Mouse (Mus musculus) heart, postnatal 4 days (tissue): ENCODE data around the gene Neurod2. TPM values are rescaled to one million over a fixed set of nuclear protein-coding genes. Genes with fewer than 3 reads are reported as not detected.
A peak's percentile ranks its signal among the peaks of the same experiment; 100 is the strongest.

ENCODE experiments used
- DNase-seq: peaks from one replicate; pipeline ENCODE4 v3.0.0; 2021
- total RNA-seq, 2 experiments: library from RNA; stranded (reverse); gene quantifications; 2 replicates each; pipeline ENCODE4 v1.2.3; 2021

Gene Neurod2
- total RNA-seq, 2 experiments from 2014 or later, result not detected

- DNase-seq, result peak; percentile 83
Measured at GRCm38 (mm10) chr11:98313790-98314323, 15.6 kb downstream of the Neurod2 start.

GRCm38 (mm10) chr11:98298484-98299205, 30.8 kb downstream of the Neurod2 start:
- peak; percentile 48 for DNase-seq

GRCm38 (mm10) chr11:98297778-98298177, 31.7 kb downstream of the Neurod2 start:
- DNase-seq, result no peak

- DNase-seq, result no peak
Measured at GRCm38 (mm10) chr11:98296916-98297315, 32.5 kb downstream of the Neurod2 start.

GRCm38 (mm10) chr11:98296277-98296676, 33.2 kb downstream of the Neurod2 start:
- DNase-seq, result peak; percentile 38

GRCm38 (mm10) chr11:98295013-98295585, 34.3 kb downstream of the Neurod2 start:
- DNase-seq, result no peak

GRCm38 (mm10) chr11:98294188-98295012, 35.0 kb downstream of the Neurod2 start:
- peak; percentile 76 for DNase-seq

GRCm38 (mm10) chr11:98293070-98293469, 36.4 kb downstream of the Neurod2 start:
- DNase-seq, result no peak

- DNase-seq, result no peak
Measured at GRCm38 (mm10) chr11:98290906-98291305, 38.5 kb downstream of the Neurod2 start.

GRCm38 (mm10) chr11:98289873-98290272, 39.6 kb downstream of the Neurod2 start:
- DNase-seq, result no peak

- DNase-seq, result no peak
Measured at GRCm38 (mm10) chr11:98287961-98288360, 41.5 kb downstream of the Neurod2 start.

- no peak for DNase-seq
Measured at GRCm38 (mm10) chr11:98287531-98287930, 41.9 kb downstream of the Neurod2 start.

GRCm38 (mm10) chr11:98285368-98285767, 44.1 kb downstream of the Neurod2 start:
- DNase-seq, result no peak

- peak; percentile 17 for DNase-seq
Measured at GRCm38 (mm10) chr11:98284230-98284629, 45.2 kb downstream of the Neurod2 start.

GRCm38 (mm10) chr11:98283740-98284139, 45.7 kb downstream of the Neurod2 start:
- DNase-seq, result no peak

Other genes starting within 250 kb of the Neurod2 start
- 10 to 100 TPM; 16.2 to 17.5 TPM for gene Fbxl20, start 179.2 kb downstream of the Neurod2 start, total RNA-seq
- 10 to 100 TPM; 48.5 to 52.6 TPM for gene Med1, start 136.4 kb downstream of the Neurod2 start, total RNA-seq
- 10 to 100 TPM; 31.3 to 32.7 TPM for gene Cdk12, start 126.6 kb downstream of the Neurod2 start, total RNA-seq
- 10 to 100 TPM; 19.1 to 21.2 TPM for gene Ppp1r1b, start 18.8 kb upstream of the Neurod2 start, total RNA-seq
- gene Stard3, start 28.7 kb upstream of the Neurod2 start, total RNA-seq, result 10 to 100 TPM; 21.3 to 21.8 TPM
- gene Tcap, start 54.2 kb upstream of the Neurod2 start, total RNA-seq, result 100 to 1,000 TPM; 163 to 192 TPM
- gene Pnmt, start 56.8 kb upstream of the Neurod2 start, total RNA-seq, result not detected
- 10 to 100 TPM; 19.6 to 20.5 TPM for gene Pgap3, start 70.8 kb upstream of the Neurod2 start, total RNA-seq
- gene Erbb2, start 82.8 kb upstream of the Neurod2 start, total RNA-seq, result 10 to 100 TPM; 24.1 to 27.0 TPM
- gene Mien1, start 109.3 kb upstream of the Neurod2 start, total RNA-seq, result 10 to 100 TPM; 46.9 to 49.0 TPM
- not detected for gene Grb7, start 116.7 kb upstream of the Neurod2 start, total RNA-seq
- gene Ikzf3, start 216.4 kb upstream of the Neurod2 start, total RNA-seq, result under 1 TPM; 0.67 to 0.72 TPM
- under 1 TPM in 1 of 2 experiments, not detected in 1; 0.17 TPM for gene Zpbp2, start 221.4 kb upstream of the Neurod2 start, total RNA-seq